Mouse (Mus musculus) cerebellum, adult 2 months (tissue): Measurements from ENCODE around the gene Galm. TPM values are rescaled to one million over a fixed set of nuclear protein-coding genes. Genes with fewer than 3 reads are reported as not detected.

Experiments
- DNase-seq, 2 experiments: peaks; one replicate each; pipeline ENCODE4 v3.0.0; 2021
- H3K27ac ChIP-seq: fragments of 200-500 bp; 2 replicates; pipeline ENCODE4 v1.5.1; 2012; ENCODE audit warnings: low read length, control low read depth, inconsistent platforms; ENCODE audit not compliant: insufficient read depth
- H3K27me3 ChIP-seq: fragments of 200-500 bp; 2 replicates; pipeline ENCODE4 v1.6.1; 2012; ENCODE audit warnings: inconsistent platforms, mild to moderate bottlenecking, low read length, moderate library complexity; ENCODE audit not compliant: control insufficient read depth, insufficient read depth
- H3K4me1 ChIP-seq: fragments of 200-500 bp; 2 replicates; pipeline ENCODE4 v1.6.1; 2011; ENCODE audit warnings: low read length; ENCODE audit not compliant: control insufficient read depth, insufficient read depth
- H3K4me3 ChIP-seq: fragments of 200-500 bp; replicated peaks from 2 replicates; pipeline ENCODE3; 2011; ENCODE audit warnings: mild to moderate bottlenecking, low read depth, low read length, control low read depth; ENCODE audit not compliant: insufficient read depth
- CTCF ChIP-seq: fragments of 200-500 bp; IDR thresholded peaks from 2 replicates; pipeline ENCODE4 v1.5.1; 2011; ENCODE audit warnings: low read depth, mild to moderate bottlenecking, control low read depth, low read length, moderate library complexity, borderline replicate concordance; ENCODE audit not compliant: insufficient read depth
- POLR2A ChIP-seq: fragments of 200-500 bp; IDR thresholded peaks from 2 replicates; pipeline ENCODE4 v1.6.1; 2011; ENCODE audit warnings: low read length, control low read depth, borderline replicate concordance; ENCODE audit not compliant: insufficient read depth
- WGBS: fragments of 180-500 bp; shearing (Covaris S2); methylation state at CpG from one replicate; pipeline ENCODE4 v1.1.7; 2018; 5-methylcytosine and 5-hydroxymethylcytosine counted together
- polyA plus RNA-seq: library from polyadenylated mRNA; depleted of rRNA; stranded (reverse); fragments of >200 nt; gene quantifications from 2 replicates; pipeline ENCODE4 v1.2.3, GENCODE M21; 2012

Gene Galm
- polyA plus RNA-seq, 1 experiment: 3.4 TPM

DNA sequence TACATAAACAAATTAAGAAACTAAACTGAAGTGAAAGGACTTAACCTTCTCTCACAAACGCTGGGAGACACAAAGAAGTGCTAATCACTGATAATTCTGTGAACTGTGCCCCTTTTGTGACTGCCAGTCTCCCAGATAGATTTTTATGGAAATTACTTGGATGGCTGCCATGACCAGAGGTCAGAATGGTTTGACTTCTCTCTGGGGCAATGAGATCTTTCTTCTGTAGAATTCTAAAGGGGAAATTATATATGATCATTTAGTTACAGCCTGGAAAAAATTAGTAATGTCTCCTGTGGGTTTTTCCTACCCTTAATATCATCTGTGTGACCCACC, 4.1 kb downstream of the Galm start:
- Histone ChIP-seq H3K27me3 (no peaks in the 10 kb centered on the region), H3K27ac (no peak overlapping the region), H3K4me1 (no peaks in the 10 kb centered on the region), H3K4me3 (no peak overlapping the region)
- TF ChIP-seq CTCF (no peak), POLR2A (no peak)
- no peak for DNase-seq
- WGBS: 45% methylated on average over 1 of the region's 1 CpGs

DNA sequence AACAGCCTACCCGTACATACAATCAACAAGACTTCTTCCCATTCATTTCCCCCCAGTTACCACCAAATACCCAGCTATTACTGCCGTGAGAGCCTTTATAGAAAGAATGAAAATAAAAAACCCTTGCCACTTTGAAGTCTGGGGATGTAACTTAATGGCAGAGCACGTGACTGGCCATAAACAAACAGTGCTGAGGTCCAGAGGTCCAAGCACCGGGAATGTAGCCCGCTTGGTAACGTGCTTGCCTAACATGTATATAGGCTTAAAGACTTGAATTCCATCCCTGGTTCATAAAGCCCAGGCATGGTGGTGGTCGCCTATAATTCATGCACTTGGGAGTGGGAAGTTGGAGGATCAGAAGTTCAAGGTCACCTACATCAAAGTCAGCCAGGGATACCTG, 4.6 kb downstream of the Galm start:
- no peaks in the 10 kb centered on the region for H3K4me1 ChIP-seq

DNA sequence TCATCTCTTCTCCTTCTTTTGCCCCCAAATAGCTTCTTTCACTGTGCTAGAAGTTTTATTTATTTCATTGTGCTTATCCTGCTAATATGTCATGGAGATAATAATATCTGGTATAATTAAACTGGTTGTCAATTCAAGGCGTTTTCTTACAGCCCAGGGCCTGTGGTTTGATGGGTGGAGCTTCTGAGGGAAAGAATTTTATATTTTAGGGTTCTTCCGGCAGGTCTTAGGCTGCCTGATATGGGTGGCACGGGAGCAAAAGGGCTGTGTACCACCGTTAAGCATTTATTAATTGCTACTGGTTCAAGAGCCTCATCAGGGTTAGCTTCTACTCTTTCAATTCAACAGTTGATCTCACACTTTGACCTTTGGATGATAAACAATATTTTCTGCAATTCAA, 5.2 kb downstream of the Galm start:
- Histone ChIP-seq H3K27ac (no peak overlapping the region), H3K4me1 (no peaks in the 10 kb centered on the region), H3K4me3 (no peak overlapping the region), H3K27me3 (no peaks in the 10 kb centered on the region)
- no peak for DNase-seq
- 86% methylated on average over 4 of the region's 4 CpGs for WGBS
- TF ChIP-seq CTCF (no peak), POLR2A (no peak)

More for the DNA sequence above, 4.6 kb downstream of the Galm start:
- 88% methylated on average over 7 of the region's 7 CpGs for WGBS
- H3K27ac ChIP-seq: no peak overlapping the region
- no peaks in the 10 kb centered on the region for H3K27me3 ChIP-seq
- DNase-seq: no peak
- H3K4me3 ChIP-seq: no peak overlapping the region
- TF ChIP-seq POLR2A (no peak), CTCF (no peak)

DNA sequence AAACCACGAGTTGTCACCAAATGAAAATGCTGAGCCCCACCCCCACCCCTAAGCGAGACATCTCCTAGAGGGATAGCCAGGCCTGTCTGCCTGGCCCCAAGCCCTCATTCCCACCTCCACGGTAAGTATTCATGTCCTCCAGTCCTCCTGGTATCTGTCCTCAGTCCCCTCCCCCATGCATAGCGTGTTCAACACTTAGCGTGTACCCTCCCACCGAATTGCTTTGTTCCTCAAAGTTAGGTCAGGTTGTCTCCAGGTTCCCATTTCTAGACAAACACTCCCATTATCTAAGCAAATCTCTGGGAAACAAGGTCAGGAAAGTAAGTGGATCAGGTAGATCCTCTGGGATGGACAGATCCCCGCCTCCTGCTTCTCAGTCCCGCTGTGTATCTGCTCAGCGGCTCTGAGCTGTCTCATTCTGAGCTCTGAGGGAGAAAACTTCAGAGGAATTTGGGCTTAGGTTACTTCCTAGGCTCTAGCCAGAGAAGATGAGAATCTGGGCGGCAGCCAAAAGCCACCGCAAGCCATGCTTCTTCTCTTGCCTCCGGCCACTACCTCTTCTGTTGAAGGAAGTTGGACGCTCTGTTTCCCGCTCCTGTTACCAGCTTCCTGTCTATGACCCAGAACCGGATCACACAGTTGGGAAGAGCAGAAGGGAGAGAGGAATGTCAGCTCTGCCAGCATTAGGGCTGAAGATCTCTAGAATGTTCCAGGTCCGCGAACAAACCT, 11.3 kb downstream of the Galm start:
- Histone ChIP-seq H3K27me3 (no peaks in the 10 kb centered on the region), H3K27ac (no peak overlapping the region), H3K4me3 (no peak overlapping the region), H3K4me1 (no peaks in the 10 kb centered on the region)
- TF ChIP-seq POLR2A (no peak), CTCF (no peak)
- DNase-seq: no peak
- WGBS: 72% methylated on average over 17 of the region's 17 CpGs

DNA sequence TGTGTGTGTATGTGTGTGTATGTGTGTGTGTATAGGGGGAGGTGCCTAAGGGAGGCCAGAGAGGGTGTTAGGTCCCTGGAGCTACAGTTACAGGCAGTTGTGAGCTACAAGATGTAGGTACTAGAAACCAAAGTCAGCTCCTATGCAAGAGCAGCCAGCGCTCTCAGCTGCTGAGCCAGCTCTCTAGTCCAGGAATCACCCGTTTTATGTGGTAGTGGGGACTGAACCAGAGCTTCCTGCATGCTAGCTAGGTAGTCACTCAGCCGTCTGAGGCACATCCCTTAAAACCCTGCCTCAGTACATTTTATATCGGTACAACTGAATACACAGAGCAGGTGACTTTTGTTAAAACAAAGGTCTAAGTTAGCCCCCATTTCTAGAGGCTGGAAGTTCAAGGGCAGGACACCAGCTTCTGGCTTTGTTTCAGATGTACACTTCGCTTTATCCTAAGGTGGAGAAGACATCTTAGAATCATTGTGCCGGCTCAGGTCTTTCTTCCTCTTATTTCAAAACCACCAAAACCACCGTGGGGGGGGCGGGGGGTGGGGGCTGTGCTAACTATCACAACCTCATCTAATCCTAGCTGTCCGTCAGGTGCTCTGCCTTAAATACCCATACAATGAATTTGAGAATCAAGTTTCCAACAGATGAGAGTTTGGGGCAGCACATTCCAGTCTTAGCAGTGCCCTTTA, 12.6 kb downstream of the Galm start:
- TF ChIP-seq CTCF (no peak), POLR2A (no peak)
- 81% methylated on average over 9 of the region's 9 CpGs for WGBS
- H3K27me3 ChIP-seq: no peaks in the 10 kb centered on the region
- no peak overlapping the region for H3K4me3 ChIP-seq
- no peak for DNase-seq
- H3K4me1 ChIP-seq: no peaks in the 10 kb centered on the region
- H3K27ac ChIP-seq: no peak overlapping the region

DNA sequence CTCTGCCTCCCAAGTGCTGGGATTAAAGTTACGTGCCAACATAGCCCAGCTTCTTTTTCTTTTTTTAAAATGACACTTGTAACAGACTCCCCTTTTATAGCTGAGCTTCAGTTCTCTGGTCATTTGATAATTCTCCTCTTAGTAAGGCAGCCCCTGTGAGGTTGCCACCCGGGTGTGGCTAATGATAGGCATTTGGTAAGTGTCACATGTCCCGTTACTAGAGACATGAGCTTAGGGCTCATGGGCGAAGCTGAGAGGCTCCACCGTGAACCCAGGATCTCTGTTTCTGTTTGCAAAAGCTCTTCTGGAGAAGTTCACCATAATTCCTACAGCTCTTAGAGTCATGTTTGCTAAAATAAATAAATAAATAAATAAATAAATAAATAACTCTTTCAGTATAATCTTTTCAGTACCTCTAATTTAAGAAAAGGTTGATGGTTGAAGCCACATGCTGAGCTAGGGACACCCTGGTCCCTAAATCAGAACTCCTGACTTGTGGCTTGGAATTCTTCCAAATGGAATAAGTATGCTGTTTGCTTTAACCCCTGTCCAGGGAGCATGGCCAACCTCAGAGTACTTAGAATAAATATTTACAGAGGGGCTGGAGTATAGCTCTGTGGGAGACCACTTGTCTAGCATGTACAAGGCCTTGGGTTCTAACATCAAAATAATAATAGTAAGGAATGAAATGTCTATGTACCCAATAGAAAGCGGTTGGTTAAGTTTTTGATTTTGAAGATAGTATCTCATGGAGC, 16.4 kb downstream of the Galm start:
- Histone ChIP-seq H3K4me1 (peaks cover 6% of the 10 kb centered on the region), H3K27me3 (no peaks in the 10 kb centered on the region), H3K27ac (no peak overlapping the region), H3K4me3 (no peak overlapping the region)
- no peak for DNase-seq
- no peak for TF ChIP-seq POLR2A
- no peak for TF ChIP-seq CTCF
- 94% methylated on average over 6 of the region's 6 CpGs for WGBS

DNA sequence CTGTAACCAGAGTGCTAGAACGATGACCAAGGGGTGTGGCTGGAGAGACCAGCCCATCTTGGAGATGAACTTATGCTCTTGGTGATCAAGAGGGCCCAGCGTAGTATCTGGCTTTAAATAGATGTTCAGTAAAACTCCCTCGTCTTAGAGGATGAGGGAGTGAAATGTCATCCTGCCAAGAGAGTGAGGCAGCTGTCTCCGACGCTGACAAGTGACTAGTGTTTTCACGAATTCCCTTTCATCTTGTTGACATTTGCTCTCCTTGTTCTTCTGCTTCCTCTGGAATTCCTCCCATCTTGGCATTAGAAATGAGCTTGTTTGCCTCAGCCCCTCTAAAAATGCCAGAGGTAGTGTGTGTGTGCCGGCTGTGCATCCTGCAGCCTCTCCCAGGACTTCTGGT, 17.9 kb downstream of the Galm start:
- Histone ChIP-seq H3K27ac (no peak overlapping the region), H3K4me3 (no peak overlapping the region), H3K4me1 (peaks cover 6% of the 10 kb centered on the region), H3K27me3 (no peaks in the 10 kb centered on the region)
- TF ChIP-seq CTCF (no peak), POLR2A (no peak)
- WGBS: 36% methylated on average over 7 of the region's 7 CpGs
- no peak for DNase-seq

DNA sequence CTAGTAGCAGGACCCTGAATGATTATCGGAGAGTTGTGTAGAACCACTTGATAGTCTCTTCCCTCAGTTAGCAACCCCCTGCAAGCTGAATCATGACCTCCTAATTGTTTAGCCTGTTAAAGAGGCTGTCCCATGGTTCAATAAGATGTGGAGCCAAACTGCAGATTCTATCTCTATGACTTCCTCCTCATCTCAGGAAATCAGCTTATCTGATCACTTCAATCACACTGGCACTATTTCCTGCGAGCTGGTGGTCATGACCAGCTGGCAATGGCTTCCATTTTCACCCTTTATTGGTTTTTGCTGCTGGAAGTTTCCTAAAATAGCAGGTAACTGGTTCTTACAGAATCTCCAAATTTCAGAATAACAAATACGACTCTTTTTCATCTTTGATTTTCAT, 18.5 kb downstream of the Galm start:
- no peak overlapping the region for H3K4me3 ChIP-seq
- TF ChIP-seq POLR2A (no peak), CTCF (no peak)
- no peak overlapping the region for H3K27ac ChIP-seq
- DNase-seq: no peak
- H3K4me1 ChIP-seq: peaks cover 6% of the 10 kb centered on the region
- H3K27me3 ChIP-seq: no peaks in the 10 kb centered on the region
- WGBS: 89% methylated on average over 3 of the region's 3 CpGs
